Mouse (Mus musculus) cerebellum, postnatal 36 days (tissue): Measurements from ENCODE around the gene Cdhr4.
A peak's percentile ranks its signal among the peaks of the same experiment; 100 is the strongest.
"Not testable (repeated sequence)": the region's sequence is repeated elsewhere in the genome, so short reads cannot be mapped to it uniquely, and the experiment has no call there.

Experiments
- DNase-seq, 2 experiments: peaks; one replicate each; pipeline ENCODE4 v3.0.0; 2021 to 2022; ENCODE audit warnings: mixed read lengths in 2 of 2

Gene Cdhr4

GRCm38 (mm10) chr9:108013577-108013976, 21.3 kb downstream of the Cdhr4 start:
- not testable (repeated sequence) for DNase-seq

GRCm38 (mm10) chr9:108017127-108017526, 24.8 kb downstream of the Cdhr4 start:
- no peak for DNase-seq

DNA sequence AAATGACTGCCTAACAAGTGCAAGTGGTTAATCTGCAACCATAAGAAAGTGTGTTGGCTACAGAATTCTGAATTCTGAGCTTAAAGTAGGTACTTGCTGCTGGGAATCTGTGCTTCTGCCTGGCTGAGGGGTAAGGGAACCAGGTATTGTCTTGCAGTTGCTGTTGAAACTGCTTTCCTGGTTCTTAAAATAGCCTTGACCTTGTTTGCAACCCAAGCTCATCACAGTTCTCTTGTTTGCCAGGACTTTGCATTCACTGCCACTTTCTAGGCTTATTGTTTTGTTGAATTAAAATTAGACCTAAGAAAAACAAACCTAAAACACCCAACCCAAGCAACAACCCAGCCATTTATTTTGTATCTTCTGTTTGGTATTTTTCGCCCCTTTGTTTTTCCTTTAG, 28.4 kb downstream of the Cdhr4 start:
- DNase-seq: no peak

DNA sequence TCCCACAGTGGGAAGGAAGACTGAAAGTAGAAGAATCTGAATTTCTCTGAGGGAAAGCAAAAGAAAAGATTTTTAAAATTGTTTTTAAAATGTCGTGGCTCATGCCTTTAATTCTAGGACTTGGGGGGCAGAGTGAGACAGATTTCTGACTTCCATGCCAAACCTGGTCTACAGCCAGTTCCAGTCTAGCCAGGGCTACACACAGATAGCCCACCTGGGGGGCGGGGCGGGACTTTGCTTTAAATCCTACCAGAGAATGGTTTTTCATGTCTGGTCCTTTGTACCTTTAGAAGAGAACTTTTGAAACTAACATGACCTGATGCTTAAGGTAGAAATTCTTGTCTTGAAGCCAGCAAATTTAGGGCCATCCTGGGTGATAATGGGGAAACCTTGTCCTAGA, 30.9 kb downstream of the Cdhr4 start:
- no peak for DNase-seq

- no peak for DNase-seq
Measured at GRCm38 (mm10) chr9:108026584-108026983, 34.3 kb downstream of the Cdhr4 start.

GRCm38 (mm10) chr9:108027867-108028266, 35.6 kb downstream of the Cdhr4 start:
- DNase-seq: no peak

DNA sequence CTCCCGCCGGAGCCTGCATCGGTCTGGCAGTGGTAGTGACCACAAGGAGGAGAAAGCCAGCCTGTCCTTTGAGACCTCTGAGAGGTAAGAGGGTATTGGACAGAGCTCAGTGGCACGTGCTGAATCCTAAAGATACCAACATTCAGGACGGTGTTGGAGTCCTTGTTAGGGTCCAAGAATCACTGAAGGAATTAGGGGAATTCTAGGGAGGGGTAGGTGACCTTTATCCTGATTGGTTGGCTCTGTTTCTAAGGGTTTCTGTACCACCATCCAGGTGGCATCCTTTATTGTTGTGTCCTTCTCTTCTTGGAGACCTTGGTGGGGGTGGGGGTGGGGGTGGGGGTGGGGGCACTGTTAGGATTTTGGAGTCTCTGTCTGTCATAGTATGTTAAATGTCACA, 39.8 kb downstream of the Cdhr4 start:
- DNase-seq: no peak

GRCm38 (mm10) chr9:108035331-108036156, 43.2 kb downstream of the Cdhr4 start:
- no peak for DNase-seq

- DNase-seq: no peak
Measured at GRCm38 (mm10) chr9:108044751-108045492, 52.6 kb downstream of the Cdhr4 start.

DNA sequence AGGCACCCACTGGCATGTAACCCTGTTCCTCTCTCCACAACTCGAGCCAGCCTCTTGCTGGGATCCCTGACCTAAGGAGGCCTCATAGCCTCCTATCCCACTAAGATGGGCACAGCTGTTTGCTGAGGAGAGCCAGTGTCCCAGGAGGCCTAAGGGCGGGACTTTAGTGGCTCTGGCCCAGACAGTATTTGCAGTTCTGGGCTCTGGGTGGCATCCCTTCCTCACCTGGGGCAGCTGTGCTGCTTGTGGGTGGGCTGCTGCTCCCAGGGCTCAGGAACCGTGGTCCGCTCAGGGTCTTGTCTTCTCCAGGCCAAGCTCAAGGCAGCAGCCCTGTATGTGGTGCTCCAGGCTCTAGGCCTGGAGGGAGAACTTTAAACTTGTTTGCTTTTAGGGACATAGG, 54.3 kb downstream of the Cdhr4 start:
- DNase-seq: no peak

GRCm38 (mm10) chr9:108047601-108048565, 55.6 kb downstream of the Cdhr4 start:
- DNase-seq: peak in 1 of 2 experiments; percentile 7

- DNase-seq: peak in 1 of 2 experiments; percentile 27
Measured at GRCm38 (mm10) chr9:108048566-108048955, 56.3 kb downstream of the Cdhr4 start.

DNA sequence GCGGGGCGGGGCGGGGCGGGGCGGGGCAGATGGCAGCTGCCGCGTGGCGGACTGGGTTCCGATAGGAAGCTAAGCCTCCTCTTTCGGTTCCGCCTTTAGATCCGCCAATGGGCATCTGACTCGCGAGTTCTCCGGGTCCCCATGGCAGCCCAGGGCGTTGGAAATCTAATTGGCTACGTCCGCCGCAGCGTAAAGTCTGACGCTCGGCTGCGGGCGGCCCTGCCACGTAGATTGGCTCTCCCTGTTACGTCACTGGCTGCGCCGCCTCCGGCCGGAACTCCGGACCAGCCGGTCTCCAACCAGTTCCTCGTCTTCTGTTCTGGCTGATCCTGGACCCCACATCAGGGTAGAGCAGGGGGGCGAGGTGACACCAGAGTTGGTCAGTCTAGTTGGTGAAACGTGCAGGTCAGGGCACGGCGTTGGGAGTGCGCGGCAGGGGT, 56.7 kb downstream of the Cdhr4 start, which contains the start of gene Gmppb:
Gene Gmppb, plus strand, starts transcription at position 227 of the 440 bp plus-strand sequence.
- peak; percentile 91 to 93 for DNase-seq
